Mouse (Mus musculus) right cerebral cortex, postnatal 36 days (tissue): ENCODE results near the gene Plekhg5.

ENCODE experiments used
- DNase-seq, 2 experiments: peaks; one replicate each; pipeline ENCODE4 v3.0.0; 2022; ENCODE audit warnings: low spot score in 2 of 2, mixed read lengths in 1 of 2

The Plekhg5 gene

GRCm38 (mm10) chr4:152125161-152126025 is 53.1 kb downstream of the Plekhg5 start:
- peak in 1 of 2 experiments; percentile 9 for DNase-seq

- DNase-seq = peak in 1 of 2 experiments; percentile 5
Measured at GRCm38 (mm10) chr4:152126026-152126920, 54.0 kb downstream of the Plekhg5 start.

- no peak for DNase-seq
Measured at GRCm38 (mm10) chr4:152127884-152128283, 55.6 kb downstream of the Plekhg5 start.

GRCm38 (mm10) chr4:152128784-152129183 is 56.5 kb downstream of the Plekhg5 start:
- no peak for DNase-seq

GRCm38 (mm10) chr4:152129395-152129930 is 57.2 kb downstream of the Plekhg5 start:
- DNase-seq = no peak

- DNase-seq = no peak
Measured at GRCm38 (mm10) chr4:152130771-152131653, 58.7 kb downstream of the Plekhg5 start.

GRCm38 (mm10) chr4:152131809-152132771 is 59.8 kb downstream of the Plekhg5 start:
- no peak for DNase-seq

- no peak for DNase-seq
Measured at GRCm38 (mm10) chr4:152132772-152133169, 60.5 kb downstream of the Plekhg5 start.

- no peak for DNase-seq
Measured at GRCm38 (mm10) chr4:152133213-152133612, 60.9 kb downstream of the Plekhg5 start.

GRCm38 (mm10) chr4:152134507-152134906 is 62.2 kb downstream of the Plekhg5 start:
- no peak for DNase-seq

- DNase-seq = no peak
Measured at GRCm38 (mm10) chr4:152135363-152135762, 63.1 kb downstream of the Plekhg5 start.

GRCm38 (mm10) chr4:152136112-152136875 is 64.0 kb downstream of the Plekhg5 start:
- no peak for DNase-seq

- no peak for DNase-seq
Measured at GRCm38 (mm10) chr4:152136876-152137250, 64.6 kb downstream of the Plekhg5 start.

- DNase-seq = no peak
Measured at GRCm38 (mm10) chr4:152138497-152139260, 66.4 kb downstream of the Plekhg5 start.

GRCm38 (mm10) chr4:152140441-152140840 is 68.1 kb downstream of the Plekhg5 start:
- no peak for DNase-seq

- no peak for DNase-seq
Measured at GRCm38 (mm10) chr4:152141521-152142135, 69.3 kb downstream of the Plekhg5 start.

- DNase-seq = no peak
Measured at GRCm38 (mm10) chr4:152143632-152144031, 71.3 kb downstream of the Plekhg5 start.

GRCm38 (mm10) chr4:152145473-152145872 is 73.2 kb downstream of the Plekhg5 start:
- DNase-seq = no peak
